Mouse (Mus musculus): ENCODE data around the gene Gpatch2.

DNA sequence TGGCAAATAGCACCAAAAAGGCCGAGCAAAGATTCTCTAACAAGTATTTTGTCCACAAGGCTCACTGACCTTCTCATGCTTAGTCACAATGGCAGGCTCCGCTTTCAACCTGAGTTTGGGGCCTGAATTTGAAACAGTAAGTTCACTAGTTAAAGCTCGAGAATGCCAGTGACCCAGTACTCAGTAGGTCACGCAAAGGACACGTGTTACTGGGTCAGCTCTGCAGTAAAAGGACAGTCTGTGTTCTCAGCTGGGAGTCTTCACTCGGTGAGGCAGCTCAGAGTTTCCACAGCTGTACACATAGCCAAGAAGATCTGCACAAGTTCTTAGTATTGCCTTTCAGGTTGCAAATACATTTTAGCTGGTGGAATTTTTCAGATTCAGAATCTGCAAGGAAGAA lies 21.0 kb downstream of the Gpatch2 start:
- no peak for TF ChIP-seq POLR2A (IDR thresholded peaks at IDR 0.05; ENCODE audit: borderline replicate concordance, extremely low read depth, insufficient read depth, insufficient read length, poor library complexity, severe bottlenecking)
- TF ChIP-seq CTCF (IDR thresholded peaks at IDR 0.05; ENCODE audit: borderline replicate concordance, extremely low read depth, insufficient read depth, insufficient read length) = no peak

Measured in brain, embryonic 14.5 days (tissue).